Mouse (Mus musculus) megakaryocyte, embryonic 14.5 days (primary cell): ENCODE measurements around the gene Zfp524.

Experiments
- FLI1 ChIP-seq: IDR thresholded peaks from 2 replicates; pipeline ENCODE4 v1.6.1; 2012; ENCODE audit warnings: low read length, inconsistent platforms, mixed read lengths
- GATA1 ChIP-seq: IDR thresholded peaks from 3 replicates; pipeline ENCODE4 v1.6.1; 2012; ENCODE audit warnings: mixed read lengths, low read length, inconsistent platforms, borderline replicate concordance

DNA sequence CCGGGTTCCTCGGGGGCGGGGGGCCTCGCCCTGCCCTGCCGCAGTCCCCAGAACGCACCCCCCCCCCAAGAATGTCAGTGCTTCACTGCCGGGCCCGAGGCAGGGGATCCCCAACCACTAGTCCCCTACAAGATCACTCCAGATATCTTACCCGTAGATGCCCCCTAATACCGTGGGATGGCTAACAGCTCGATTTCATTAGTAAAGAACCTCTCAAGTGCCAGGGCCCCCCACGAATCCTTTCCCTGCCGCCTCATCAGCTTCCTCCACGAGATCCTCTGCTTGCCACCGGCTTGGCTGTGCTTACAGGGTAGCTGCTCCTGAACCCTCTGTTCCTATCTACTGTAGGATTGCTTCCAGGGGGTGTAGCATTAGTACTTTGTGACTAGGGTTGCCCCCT lies 6.5 kb downstream of the Zfp524 start:
- TF ChIP-seq GATA1 = no peak
- TF ChIP-seq FLI1 = no peak
